Mouse (Mus musculus): ENCODE measurements around the gene Trpm7.
"Not testable (repeated sequence)": the region's sequence is repeated elsewhere in the genome, so short reads cannot be mapped to it uniquely, and the experiment has no call there.

Gene Trpm7

DNA sequence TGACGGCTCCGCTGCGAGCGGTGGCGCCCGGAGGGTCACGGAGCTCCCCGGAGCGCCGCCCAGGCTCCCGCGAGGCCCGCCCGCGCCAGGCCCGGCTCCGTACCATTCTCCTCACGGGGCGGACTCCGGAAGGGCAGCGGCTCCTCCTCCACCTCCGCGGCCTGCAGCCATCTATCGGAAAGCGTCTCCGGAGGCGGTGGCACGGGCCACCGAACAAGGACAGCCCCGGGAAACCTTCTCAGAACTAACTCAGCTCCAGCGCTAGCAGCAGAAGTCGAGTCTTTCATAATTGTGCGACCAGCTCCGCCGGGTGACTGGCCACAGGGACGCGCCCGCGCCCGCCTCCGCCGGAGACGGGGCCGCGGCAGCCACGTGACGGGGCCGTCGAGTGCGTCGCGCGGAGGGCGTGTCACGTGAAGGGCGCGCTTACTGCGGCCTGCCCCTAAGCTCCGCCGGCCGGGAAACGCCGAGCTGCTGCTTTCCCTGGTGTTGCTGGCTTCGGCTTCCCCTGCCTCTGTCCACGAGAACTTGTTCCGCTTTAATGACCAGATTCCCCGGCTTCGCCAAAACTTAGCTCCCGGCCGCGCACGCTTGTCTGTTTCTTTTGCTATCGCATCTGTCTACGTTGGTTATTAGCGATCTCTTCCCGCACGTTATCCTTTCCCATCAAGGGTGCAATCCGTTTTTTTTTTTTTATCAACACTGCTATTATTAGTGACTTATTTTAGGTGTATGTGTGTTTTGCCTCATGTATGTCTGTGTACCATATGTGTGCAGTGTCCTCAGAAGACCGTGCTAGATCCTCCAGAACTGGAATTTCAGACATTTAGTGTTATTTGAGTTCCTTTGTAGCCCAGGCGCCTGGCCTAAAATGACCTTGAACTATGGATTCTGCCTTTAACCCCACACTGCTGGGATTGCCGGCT lies at the start of gene Trpm7:
Gene Trpm7 (minus strand): TSS at position 360 of the 926 bp plus-strand sequence.
- peak; percentile 86 to 87 for DNase-seq (ENCODE audit: low read depth in 1 of 2, low spot score in 2 of 2)

- DNase-seq (ENCODE audit: low read depth in 1 of 2, low spot score in 2 of 2) = no peak
These were observed 44.5 kb upstream of the Trpm7 start for GRCm38 (mm10) chr2:126920358-126921060.

- no peak for DNase-seq (ENCODE audit: low read depth in 1 of 2, low spot score in 2 of 2)
These were observed 40.2 kb upstream of the Trpm7 start for GRCm38 (mm10) chr2:126916236-126916635.

DNA sequence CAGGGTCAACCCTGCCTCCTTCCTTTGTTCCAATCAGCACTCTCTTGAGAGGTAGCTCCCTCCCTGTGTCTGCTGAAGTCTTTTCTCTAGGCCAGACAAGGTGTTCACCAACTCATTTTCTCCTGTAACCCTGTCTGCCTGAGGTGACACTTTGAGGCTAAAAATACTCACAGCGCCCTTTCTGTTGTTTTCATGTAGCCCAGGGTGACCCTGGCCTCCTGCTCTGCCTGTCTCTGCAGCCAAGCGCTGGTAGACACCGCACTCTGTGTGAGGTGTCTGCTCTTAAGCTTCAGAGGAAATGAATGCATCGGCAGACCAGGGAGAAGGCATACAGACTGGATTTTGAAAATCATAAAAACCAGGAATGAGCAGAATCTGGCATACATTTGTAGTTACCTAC lies 38.1 kb upstream of the Trpm7 start:
- no peak for DNase-seq (ENCODE audit: low read depth in 1 of 2, low spot score in 2 of 2)

DNA sequence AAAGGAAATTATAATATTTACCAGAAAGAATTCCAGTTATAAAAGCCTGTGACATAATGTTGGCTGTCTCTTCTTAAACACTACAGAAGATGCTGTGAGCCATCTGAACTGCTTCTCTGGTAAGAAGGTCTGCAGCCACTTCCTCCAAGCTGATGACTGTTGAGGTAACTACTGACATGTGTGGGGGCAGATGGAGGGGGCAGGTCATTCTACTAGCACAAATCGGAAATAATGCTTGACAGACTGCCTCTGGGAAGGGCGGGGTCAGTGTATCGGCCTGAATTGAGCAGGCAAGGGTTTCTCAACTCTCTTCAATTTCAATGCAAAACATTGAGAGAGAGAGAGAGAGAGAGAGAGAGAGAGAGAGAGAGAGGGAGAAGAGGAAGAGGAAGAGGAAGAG lies 28.1 kb upstream of the Trpm7 start:
- no peak for DNase-seq (ENCODE audit: low read depth in 1 of 2, low spot score in 2 of 2)

- no peak for DNase-seq (ENCODE audit: low read depth in 1 of 2, low spot score in 2 of 2)
These were observed 21.5 kb upstream of the Trpm7 start for GRCm38 (mm10) chr2:126897511-126897910.

- DNase-seq (ENCODE audit: low read depth in 1 of 2, low spot score in 2 of 2) = no peak
These were observed 20.9 kb upstream of the Trpm7 start for GRCm38 (mm10) chr2:126896941-126897340.

GRCm38 (mm10) chr2:126894245-126894644 lies 18.2 kb upstream of the Trpm7 start:
- no peak for DNase-seq (ENCODE audit: low read depth in 1 of 2, low spot score in 2 of 2)

DNA sequence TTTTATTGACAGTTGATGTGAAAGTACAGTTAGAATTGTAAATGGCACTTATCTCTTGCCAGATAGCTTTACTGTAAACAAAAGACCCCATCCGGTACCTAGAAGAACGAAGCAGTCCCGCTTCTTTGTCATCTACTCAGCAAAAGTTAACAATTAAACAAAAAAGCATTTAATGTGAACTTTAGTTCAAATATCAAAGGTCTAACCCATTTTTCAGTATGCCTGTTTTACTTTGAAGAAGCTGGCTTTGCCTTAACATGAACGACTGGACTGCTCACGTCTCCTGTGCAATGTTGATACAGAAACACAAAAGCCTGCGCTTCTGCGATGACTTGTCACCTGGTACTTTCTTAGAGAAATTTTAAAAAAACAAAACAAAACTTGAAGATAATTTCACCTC lies 16.3 kb upstream of the Trpm7 start:
- no peak for DNase-seq (ENCODE audit: low read depth in 1 of 2, low spot score in 2 of 2)

DNA sequence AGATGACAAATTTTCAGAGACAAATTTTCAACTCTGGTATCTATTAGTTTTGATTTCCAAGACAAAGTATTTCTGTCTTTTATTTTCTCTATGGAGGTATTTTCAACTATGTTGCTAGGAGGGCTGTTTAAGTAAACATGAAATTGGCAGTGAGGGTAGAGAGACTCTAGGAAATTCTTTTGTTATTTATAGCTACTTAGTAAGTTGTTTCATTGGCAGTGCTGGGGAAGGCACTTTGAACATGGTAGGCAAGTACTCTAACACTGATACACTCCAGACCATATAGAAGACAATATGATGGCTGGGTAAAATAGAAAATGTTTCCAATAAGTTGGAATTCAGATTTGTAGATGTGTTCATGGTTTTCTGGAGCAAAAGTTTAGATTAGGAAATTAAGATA lies 15.7 kb upstream of the Trpm7 start:
- no peak for DNase-seq (ENCODE audit: low read depth in 1 of 2, low spot score in 2 of 2)

DNA sequence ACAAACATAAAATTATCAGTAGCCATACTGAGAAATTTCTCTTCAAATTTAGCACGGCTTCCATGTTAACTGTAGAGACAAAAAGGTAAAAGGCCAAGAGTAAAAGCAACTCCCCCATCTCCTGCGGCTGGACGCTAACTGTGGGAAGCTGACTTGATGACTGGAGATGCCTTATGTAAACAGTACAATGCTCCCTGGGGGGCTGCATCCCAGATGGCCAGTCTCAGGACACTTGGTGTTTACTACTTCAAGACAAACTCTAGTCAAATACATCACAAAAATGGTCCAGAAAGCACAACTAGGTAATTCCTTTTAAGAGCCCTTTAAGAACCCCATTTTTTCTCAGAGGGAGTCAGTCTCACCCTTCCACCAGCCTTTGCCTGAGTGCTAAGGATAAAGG lies 11.1 kb upstream of the Trpm7 start:
- no peak for DNase-seq (ENCODE audit: low read depth in 1 of 2, low spot score in 2 of 2)

- no peak for DNase-seq (ENCODE audit: low read depth in 1 of 2, low spot score in 2 of 2)
These were observed 9.8 kb upstream of the Trpm7 start for GRCm38 (mm10) chr2:126885871-126886270.

DNA sequence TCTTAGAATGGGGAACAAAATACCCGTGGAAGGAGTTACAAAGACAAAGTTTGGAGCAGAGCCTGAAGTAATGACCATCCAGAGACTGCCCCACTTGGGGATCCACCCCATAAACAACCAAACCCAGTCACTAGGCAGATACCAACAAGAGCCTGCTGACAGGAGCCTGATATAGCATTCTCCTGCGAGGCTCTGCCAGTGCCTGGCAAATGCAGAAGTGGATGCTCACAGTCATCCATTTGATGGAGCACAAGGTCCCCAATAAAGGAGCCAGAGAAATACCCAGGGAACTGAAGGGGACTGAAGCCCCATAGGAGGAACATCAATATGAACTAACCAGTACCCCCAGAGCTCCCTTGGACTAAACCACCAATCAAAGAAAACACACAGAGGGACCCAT lies 6.7 kb upstream of the Trpm7 start:
- not testable (repeated sequence) for DNase-seq (ENCODE audit: low read depth in 1 of 2, low spot score in 2 of 2)

DNA sequence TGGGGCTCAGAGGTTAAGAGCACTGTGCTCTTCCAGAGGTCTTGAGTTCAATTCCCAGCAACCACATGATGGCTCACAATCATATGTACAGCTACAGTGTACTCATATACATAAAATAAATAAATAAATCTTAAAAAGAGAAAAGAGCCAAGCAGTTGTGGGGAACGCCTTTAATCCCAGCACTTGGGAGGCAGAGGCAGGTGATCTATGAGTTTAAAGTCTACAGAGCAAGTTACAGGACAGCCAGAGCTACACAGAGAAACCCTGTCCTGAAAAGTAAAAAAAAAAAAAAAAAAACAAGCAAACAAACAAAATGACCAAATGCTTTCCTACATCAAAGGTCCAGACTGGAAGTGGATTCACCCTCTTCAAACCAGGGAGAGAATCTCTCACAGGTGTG lies 2.0 kb upstream of the Trpm7 start:
- no peak for DNase-seq (ENCODE audit: low read depth in 1 of 2, low spot score in 2 of 2)

GRCm38 (mm10) chr2:126875516-126875835 lies 554 bp downstream of the Trpm7 start:
- DNase-seq (ENCODE audit: low read depth in 1 of 2, low spot score in 2 of 2) = peak in 1 of 2 experiments; percentile 14

- no peak for DNase-seq (ENCODE audit: low read depth in 1 of 2, low spot score in 2 of 2)
These were observed 1.1 kb downstream of the Trpm7 start for GRCm38 (mm10) chr2:126874809-126875515.

DNA sequence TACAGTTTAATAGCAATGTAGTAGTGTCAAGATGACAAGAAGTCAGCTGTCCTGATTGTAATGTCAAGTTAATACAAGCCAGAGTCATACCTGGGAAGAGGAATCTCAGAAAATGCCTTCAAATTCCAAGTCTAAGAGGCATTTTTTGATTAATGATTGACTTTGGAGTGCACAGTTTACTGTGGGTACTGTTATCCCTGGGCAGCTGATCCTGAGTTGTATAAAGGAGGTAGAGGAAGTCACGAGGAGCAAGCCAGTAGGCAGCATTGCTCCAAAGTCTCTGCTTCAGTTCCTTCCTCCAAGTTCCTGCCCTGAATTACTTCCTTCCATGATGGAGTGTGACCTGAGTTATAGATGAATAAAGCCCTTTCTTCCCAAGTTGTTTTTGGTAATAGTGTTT lies 9.7 kb downstream of the Trpm7 start:
- no peak for DNase-seq (ENCODE audit: low read depth in 1 of 2, low spot score in 2 of 2)

GRCm38 (mm10) chr2:126865501-126866199 lies 10.4 kb downstream of the Trpm7 start:
- DNase-seq (ENCODE audit: low read depth in 1 of 2, low spot score in 2 of 2) = no peak

DNA sequence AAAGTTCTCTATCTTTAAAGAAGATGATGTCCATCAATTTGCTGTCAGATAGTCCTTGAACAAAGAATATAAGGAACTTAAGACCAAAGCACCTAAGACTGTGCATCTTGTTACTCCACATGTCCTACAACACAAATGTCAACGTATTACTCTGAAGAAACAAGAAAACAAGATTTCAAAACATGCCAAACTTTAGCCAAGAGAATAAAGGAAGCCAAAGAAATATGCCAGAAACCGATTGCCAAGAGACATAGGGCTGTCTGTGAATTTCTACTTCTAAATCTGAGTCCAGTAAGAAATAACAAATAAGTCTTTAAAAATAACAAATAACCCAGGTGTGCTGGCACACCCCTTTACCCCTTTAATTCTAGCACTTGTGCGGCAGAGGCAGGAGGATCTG lies 11.0 kb downstream of the Trpm7 start:
- DNase-seq (ENCODE audit: low read depth in 1 of 2, low spot score in 2 of 2) = no peak

DNA sequence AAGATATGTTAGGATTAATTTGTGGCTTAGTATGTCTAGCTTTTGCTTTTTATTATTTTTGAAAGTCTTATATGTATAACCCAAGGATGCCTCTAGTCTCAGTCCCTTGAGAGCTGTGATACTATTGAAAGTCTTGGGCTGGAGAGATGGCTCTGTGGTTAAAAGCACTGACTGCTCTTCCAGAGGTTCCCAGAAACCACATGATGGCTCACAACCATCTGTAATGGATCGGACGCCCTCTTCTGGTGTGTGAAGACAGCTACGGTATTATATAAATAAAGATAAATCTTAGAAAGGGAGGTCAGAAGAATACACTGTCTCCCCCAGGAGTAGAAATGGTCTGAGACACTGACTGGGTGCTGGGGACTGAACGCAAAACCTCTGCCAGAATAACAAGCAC lies 31.3 kb downstream of the Trpm7 start:
- DNase-seq (ENCODE audit: low read depth in 1 of 2, low spot score in 2 of 2) = no peak

GRCm38 (mm10) chr2:126838848-126839247 lies 37.2 kb downstream of the Trpm7 start:
- no peak for DNase-seq (ENCODE audit: low read depth in 1 of 2, low spot score in 2 of 2)

All from monocyte, adult 2 months (primary cell).